Mouse (Mus musculus) neural tube, embryonic 10.5 days (tissue): Measurements from ENCODE around the gene Bend4.

Source experiments
- DNase-seq: peaks from one replicate; pipeline ENCODE4 v3.0.0-alpha.2; 2017; ENCODE audit warnings: low spot score; ENCODE audit errors: extremely low spot score

Bend4 gene

DNA sequence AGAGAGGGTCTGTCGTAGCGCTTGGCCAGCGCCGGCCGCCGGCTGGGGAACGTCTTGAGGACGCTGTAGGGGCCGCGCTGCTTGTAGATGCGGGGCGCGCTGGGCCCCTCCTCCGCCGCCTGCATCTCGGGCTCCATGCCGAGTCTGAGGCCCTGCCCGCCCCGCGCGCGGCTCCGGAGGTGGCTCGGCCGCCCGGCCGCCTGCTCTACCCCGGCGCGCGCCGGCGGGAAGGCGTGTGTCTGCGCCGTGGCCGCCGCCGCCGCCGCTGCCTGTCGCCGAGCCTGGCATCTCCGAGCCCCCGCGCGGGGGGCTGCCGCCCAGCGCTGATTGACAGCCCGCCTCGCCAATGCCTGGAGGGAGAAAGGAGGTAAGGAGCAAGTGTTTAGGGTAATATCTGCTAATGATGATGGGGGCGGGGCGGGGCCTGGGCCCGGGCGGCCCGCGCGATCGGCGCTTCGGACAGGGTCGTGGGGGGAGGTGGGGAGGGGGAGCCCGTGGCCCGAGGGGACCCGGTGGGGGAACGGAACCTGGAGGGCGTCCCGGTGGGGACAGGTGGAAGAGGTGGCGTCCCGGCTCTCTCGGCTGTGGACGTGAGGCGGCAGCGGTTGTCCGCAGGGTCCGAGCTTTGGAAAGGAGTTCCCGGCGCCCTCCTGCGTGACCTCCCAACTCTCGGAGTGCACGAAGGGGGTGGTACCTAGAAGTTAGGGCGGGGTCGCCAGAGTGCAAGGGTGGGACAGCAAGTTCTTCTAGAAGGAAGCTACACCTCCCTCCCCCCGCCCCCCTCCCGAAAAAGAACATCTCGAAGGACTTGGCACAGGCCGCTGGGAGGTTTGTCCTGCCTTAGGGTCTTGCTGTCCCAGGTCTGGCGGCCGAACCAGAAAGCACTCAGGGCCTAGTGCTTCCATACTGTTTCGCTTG, at the start of gene Bend4:
Gene Bend4 (minus strand): TSS at position 868 of the 918 bp plus-strand sequence.
- peak; percentile 91 for DNase-seq

DNA sequence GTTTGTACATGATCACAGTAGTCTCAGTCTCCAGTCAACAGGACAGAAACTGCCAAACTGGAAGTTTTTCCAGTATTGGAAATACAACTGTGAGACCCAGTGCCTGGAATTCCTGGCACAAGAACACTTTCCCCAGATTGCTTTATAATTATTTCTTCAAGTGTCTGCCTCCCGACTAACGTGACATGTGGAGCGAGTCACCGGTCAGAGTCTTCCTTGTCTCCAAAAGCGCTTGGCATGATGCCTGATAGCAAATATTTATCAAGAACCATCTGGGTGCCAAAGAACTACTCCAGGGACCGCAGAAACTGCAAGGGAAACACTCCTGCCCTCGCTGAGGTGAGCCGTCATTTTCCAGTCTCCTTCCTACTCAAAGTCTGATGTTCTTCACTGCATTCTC, 45.6 kb upstream of the Bend4 start:
- DNase-seq, result no peak

DNA sequence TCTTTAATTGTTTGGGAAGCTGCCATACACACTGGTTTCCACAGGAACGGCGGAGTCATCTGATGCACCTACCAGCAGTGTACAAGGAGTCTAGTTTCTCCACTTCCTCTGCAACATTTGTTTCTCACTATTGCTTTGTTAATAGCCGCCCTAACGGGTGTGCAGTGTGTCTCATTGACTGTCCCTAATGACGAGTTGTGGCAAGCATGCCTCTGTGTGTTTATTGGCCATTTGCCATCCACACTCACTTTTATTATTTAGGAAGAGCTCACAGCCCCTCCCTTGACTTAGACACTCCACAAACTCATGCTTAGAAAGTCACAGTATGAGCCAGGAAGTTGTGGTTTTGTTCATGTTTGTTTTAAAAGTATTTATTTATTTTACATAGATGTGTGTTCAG, 45.0 kb upstream of the Bend4 start:
- no peak for DNase-seq

GRCm38 (mm10) chr5:67466866-67467530, 38.9 kb upstream of the Bend4 start:
- DNase-seq, result no peak

DNA sequence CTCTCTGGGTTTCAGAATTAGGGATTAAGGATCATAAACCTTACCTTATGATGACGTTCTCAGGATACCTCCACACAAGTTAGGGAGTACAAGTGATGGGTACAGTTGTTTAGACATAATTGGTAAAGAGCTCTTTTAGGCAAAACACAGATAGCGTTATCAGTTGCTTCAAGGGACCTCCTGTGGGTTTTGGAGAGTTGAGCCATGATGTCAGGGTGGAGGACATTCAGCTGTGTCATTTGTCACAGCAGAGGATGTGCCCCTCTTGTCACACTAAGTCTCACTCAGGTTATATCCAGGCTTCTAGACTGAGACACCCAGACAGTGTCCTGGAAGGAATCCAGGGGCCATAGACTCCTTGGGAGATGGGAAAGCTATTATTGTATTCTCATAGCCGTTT, 36.8 kb upstream of the Bend4 start:
- no peak for DNase-seq

DNA sequence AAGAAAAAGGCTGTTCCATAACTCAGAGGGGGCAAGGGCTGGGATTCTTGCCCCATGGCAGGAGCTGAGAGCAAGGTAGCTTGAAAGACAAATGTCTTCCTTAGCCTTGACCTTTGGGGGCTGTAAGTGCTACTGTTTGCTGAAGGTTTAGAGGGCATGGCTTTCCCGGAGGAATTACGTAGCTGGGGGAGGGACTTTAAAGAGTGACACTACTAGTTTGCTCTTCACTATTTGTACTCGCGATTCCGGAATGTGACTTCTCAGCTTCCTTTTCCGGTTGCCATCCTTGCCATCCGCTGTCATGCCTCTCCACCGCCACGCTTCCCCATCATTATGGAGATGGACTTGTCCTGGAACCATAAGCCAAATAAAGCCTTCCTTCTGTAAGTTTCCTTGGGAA, 35.5 kb upstream of the Bend4 start:
- no peak for DNase-seq

DNA sequence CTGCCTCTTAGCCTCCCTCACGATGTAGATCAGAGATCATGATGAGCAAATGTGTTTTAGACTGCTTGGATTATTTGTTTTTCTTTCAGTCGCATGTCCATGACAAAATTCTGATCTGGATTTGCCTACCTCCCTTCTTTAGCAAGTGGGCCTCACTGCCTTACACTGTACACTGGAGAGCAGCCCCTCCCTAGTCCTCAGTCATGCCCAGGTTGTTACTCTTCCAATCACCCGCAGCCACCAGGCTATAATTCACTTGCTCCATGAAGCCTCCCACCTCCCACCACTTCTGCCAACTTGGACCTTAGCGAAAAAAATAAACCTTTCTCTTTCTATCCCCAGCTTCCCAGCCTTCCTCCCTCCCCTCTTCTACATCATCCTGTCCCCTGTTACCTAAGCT, 34.2 kb upstream of the Bend4 start:
- no peak for DNase-seq

- no peak for DNase-seq
Observed at GRCm38 (mm10) chr5:67456841-67457240, 28.7 kb upstream of the Bend4 start.

GRCm38 (mm10) chr5:67454282-67454681, 26.2 kb upstream of the Bend4 start:
- no peak for DNase-seq

- DNase-seq, result no peak
Observed at GRCm38 (mm10) chr5:67449957-67450630, 22.0 kb upstream of the Bend4 start.

DNA sequence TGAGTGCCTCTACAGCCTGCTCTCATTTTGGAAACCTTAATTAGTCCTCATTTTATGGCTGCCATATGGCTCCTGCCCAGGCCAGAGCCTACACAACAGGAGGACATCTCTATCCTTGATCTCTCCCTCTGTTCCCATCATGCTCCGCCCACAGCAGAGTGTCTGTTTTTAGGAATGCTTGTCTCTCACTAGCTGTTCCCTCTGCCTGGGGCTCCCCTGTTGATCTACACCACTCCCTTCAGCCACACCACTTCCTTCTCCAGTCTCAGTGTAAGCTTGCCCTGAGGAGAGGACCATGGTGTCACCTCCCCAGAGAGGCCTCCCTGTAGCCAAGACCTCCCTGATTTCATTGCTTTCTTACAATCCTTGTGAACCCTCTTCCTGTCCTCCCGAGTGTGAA, 18.4 kb upstream of the Bend4 start:
- DNase-seq, result no peak

DNA sequence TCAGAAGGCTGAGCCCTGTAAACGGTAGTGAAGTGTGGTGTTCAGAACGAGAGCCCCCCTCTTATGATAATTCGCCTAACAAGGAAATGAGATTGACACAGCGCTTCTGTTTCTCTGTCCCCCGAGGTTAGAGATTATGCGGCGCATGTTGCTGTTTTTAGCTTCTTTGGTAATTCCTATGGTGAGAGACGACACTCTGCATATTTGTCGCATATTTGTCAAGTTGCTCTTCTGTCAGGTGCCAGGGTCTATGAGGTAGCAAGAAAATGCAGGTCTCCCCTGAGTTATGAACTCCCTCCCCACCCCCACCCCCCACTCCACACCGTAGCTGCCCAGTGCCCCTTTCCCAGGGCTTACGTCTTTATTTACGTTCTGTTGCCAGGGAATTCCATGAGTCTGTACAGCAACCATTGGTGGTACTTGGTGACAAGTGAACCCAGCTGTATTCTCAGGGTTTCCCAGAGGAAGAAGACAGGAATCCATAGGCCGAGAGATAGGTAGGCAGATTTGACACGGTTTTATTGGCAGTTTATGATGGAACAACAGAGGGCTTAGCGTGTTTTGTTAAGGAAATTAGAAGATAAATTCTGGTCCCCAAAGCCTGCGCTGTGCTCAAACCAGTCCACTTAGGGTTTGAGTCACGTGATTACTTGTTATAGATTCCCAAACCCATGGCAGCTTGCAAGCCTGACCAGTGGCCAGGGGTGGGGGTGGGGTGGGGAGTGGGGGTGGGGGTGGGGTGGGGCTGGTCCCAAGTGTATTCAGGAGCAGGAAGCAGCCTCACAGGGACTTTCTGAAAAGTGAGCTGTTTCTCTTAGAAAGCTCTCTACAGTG, 16.3 kb upstream of the Bend4 start:
- DNase-seq, result peak; percentile 24

GRCm38 (mm10) chr5:67442813-67443450, 14.8 kb upstream of the Bend4 start:
- no peak for DNase-seq

GRCm38 (mm10) chr5:67440563-67440962, 12.5 kb upstream of the Bend4 start:
- no peak for DNase-seq

DNA sequence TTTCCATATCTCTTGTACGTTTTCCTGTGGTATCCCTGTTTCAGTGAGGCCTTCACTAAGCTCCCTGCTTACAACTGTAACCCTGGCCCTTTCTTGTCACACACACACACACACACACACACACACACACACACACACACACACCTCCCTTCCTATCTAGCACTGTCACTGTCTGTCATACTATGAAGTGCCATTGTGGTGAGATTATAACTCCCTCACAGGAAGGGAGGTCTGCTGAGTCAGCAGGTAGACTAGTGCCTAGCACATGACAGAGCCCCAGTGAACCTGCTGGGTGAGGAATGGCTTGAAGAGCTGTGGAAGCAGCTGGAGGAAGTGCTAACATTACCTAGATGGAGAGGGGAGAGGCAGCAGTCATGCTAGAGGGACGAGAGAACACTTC, 9.3 kb upstream of the Bend4 start:
- DNase-seq, result no peak

GRCm38 (mm10) chr5:67426478-67427442, 1.4 kb downstream of the Bend4 start:
- DNase-seq, result peak; percentile 56

DNA sequence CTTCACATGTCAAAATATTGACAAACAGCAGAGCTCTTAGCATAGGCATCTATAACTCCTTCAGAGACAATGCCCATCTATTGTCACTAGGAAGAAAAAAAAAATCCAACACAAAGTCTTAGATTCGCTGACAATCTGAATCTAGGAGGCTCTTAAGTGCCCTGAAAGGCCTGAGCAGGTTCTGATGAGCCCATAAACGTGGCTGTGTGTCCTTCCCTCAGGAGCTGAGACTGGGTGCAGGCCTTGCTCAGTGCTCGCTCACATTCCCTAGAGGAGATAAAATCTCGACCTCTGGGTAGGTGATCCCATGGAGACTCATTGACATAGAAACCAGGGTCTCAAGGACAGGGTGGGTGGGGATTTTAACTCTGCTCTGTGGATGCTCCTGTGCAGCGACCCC, 2.1 kb downstream of the Bend4 start:
- DNase-seq, result no peak

- no peak for DNase-seq
Observed at GRCm38 (mm10) chr5:67424636-67425035, 3.5 kb downstream of the Bend4 start.

GRCm38 (mm10) chr5:67423963-67424362, 4.1 kb downstream of the Bend4 start:
- DNase-seq, result no peak

DNA sequence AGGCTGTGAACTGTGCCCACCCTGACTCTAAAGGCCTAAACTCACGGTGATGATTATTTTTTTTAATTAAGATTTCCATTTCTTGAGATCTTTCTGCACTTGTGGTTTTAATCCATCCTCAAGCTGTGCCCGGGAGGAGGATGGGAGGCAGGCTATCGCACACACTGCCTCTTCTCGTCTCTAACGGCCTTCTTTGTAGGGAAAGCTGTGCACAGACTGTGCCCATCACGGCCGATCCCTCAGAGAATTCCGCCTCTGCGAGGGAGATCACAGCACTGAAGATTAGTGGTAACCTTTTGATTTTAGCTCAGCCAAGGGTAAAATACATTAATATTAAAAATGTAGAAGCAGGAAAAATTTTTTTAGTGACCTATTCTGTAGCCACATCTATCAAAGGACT, 4.8 kb downstream of the Bend4 start:
- DNase-seq, result no peak
